Mouse (Mus musculus) liver, postnatal 0 days (tissue): ENCODE measurements around the gene Defb30. TPM values are rescaled to one million over a fixed set of nuclear protein-coding genes. Genes with fewer than 3 reads are reported as not detected.
A peak's percentile ranks its signal among the peaks of the same experiment; 100 is the strongest.

ENCODE experiments used
- ATAC-seq: fragments of 200-750 bp; cut with Nextera tagmentation; 2 replicates; pipeline ENCODE4 v1.8.0; 2017; ENCODE audit warnings: mild to moderate bottlenecking, moderate library complexity
- DNase-seq: peaks from one replicate; pipeline ENCODE4 v3.0.0-alpha.2; 2016
- H3K27ac ChIP-seq: fragments of 300-500 bp; sonication (generic); 2 replicates; pipeline ENCODE4 v1.5.1; 2014; ENCODE audit warnings: antibody characterized with exemption, moderate library complexity, mild to moderate bottlenecking, low read depth
- H3K27me3 ChIP-seq: fragments of 300-500 bp; sonication (generic); 2 replicates; pipeline ENCODE4 v1.6.1; 2014; ENCODE audit warnings: low read length, control low read depth, mixed read lengths; ENCODE audit not compliant: insufficient read depth
- H3K36me3 ChIP-seq: fragments of 300-500 bp; sonication (generic); replicated peaks from 2 replicates; pipeline ENCODE4 v1.6.1; 2014; ENCODE audit warnings: mild to moderate bottlenecking, control low read depth, low read length, moderate library complexity, mixed read lengths; ENCODE audit not compliant: insufficient read depth
- H3K4me1 ChIP-seq: fragments of 300-500 bp; sonication (generic); 2 replicates; pipeline ENCODE4 v1.6.1; 2014; ENCODE audit warnings: antibody characterized with exemption, mild to moderate bottlenecking, control low read depth; ENCODE audit not compliant: insufficient read depth
- H3K4me2 ChIP-seq: fragments of 300-500 bp; sonication (generic); 2 replicates; pipeline ENCODE4 v1.6.1; 2014; ENCODE audit warnings: low read depth, mild to moderate bottlenecking, low read length, moderate library complexity, mixed read lengths
- H3K4me3 ChIP-seq: fragments of 300-500 bp; sonication (generic); 2 replicates; pipeline ENCODE4 v1.5.1; 2014; ENCODE audit warnings: low read depth, low read length
- H3K9ac ChIP-seq: fragments of 300-500 bp; sonication (generic); replicated peaks from 2 replicates; pipeline ENCODE4 v1.6.1; 2014; ENCODE audit warnings: mild to moderate bottlenecking, moderate library complexity
- H3K9me3 ChIP-seq: fragments of 300-500 bp; sonication (generic); 2 replicates; pipeline ENCODE4 v1.6.1; 2016; ENCODE audit warnings: mild to moderate bottlenecking, control low read depth, low read length, mixed read lengths
- CTCF ChIP-seq: sonication (generic); IDR thresholded peaks from 2 replicates; pipeline ENCODE4 v1.5.1; 2016; ENCODE audit warnings: antibody characterized with exemption, low read depth
- EP300 ChIP-seq: IDR thresholded peaks from 2 replicates; pipeline ENCODE4 v1.6.1; 2016; ENCODE audit warnings: antibody characterized with exemption, low read depth, mild to moderate bottlenecking
- WGBS: fragments of 180-500 bp; shearing (Covaris S2); extraction: QIAGEN DNeasy Blood & Tissue Kit; methylation state at CpG from one replicate; pipeline ENCODE4 v1.1.7; 2014; ENCODE audit not compliant: insufficient replicate concordance; 5-methylcytosine and 5-hydroxymethylcytosine counted together
- polyA plus RNA-seq: library from polyadenylated mRNA; unstranded; fragments of >200 nt; fragmentation: Nextera tagmentation; extraction: Ambion mirVana; gene quantifications from 2 replicates; pipeline ENCODE4 v1.2.1, GENCODE M21; 2015

Gene Defb30
- polyA plus RNA-seq, 1 experiment from 2014 or later: not detected

DNA sequence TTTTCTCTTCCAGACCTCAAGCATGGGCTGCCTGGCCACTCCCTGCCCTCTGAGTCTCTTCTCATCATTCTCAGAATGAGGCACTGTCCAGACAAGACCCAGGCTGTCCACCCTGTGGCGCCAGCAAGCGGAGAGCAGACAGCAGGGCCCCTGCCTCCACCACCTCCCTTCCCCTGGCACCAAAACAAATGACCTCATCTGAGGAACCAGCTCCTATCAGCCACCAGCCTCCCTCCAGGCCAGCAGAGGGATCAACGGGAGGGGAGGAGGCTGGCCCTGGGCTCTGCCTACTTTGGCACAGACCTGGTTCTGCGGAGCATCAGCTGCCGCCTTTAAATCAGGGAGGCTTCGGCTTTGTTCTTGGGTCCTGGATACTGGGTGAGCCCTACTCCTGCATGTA, 5.0 kb upstream of the Defb30 start:
- TF ChIP-seq CTCF (peak; percentile 34), EP300 (no peak)
- 38% methylated on average over 6 of the region's 6 CpGs for WGBS
- no peaks in the 10 kb centered on the region for H3K36me3 ChIP-seq
- ATAC-seq: peak; percentile 82
- H3K9ac ChIP-seq: no peak overlapping the region
- no peak overlapping the region for H3K27ac ChIP-seq
- H3K4me1 ChIP-seq: no peaks in the 10 kb centered on the region
- H3K9me3 ChIP-seq: no peaks in the 10 kb centered on the region
- H3K27me3 ChIP-seq: 0 out of 2 replicates have a peak, but pooled peaks cover 3% of the 10 kb centered on the region
- no peak overlapping the region for H3K4me2 ChIP-seq
- DNase-seq: peak; percentile 41
- H3K4me3 ChIP-seq: no peak overlapping the region

GRCm38 (mm10) chr14:63050769-63051168, 1.0 kb upstream of the Defb30 start:
- TF ChIP-seq CTCF: peak; percentile 84
- no peak for TF ChIP-seq EP300
- DNase-seq (peak; percentile 83), ATAC-seq (no peak)
- 18% methylated on average over 5 of the region's 5 CpGs for WGBS
- Histone ChIP-seq H3K36me3 (no peaks in the 10 kb centered on the region), H3K27me3 (no peaks in the 10 kb centered on the region), H3K4me3 (no peak overlapping the region), H3K27ac (no peak overlapping the region), H3K4me2 (no peak overlapping the region), H3K4me1 (no peaks in the 10 kb centered on the region), H3K9me3 (no peaks in the 10 kb centered on the region), H3K9ac (no peak overlapping the region)

DNA sequence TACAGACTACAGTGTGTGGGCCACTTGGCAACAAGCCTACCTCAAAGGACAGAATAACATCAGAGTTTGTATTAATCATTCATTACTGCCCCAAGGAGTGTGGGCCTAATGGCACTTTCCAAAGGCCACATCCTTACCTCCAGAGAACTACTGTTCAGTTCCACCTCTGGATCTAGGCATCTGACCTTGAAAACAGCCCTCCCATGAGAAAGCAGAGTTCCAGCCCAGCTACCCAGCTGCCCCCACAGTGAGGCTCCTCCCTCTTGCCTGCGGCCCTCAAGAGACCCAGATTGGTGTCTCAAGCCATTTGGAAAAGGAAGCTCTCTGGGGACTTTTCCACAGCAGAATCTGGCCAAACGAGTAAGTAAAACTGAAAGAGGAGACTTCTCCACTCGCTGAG, 3.1 kb downstream of the Defb30 start, which contains the start of gene Defb42:
Defb42 (plus strand) TSS at position 301 of the 400 bp plus-strand sequence.
- H3K36me3 ChIP-seq: no peaks in the 10 kb centered on the region
- H3K9ac ChIP-seq: no peak within 1 kb of the TSS
- no peaks in the 10 kb centered on the region for H3K4me1 ChIP-seq
- TF ChIP-seq EP300 (no peak), CTCF (no peak)
- no peak within 1 kb of the TSS for H3K4me3 ChIP-seq
- DNase-seq: no peak
- no peaks in the 10 kb centered on the region for H3K9me3 ChIP-seq
- H3K27ac ChIP-seq: no peak within 1 kb of the TSS
- ATAC-seq: no peak
- no peaks in the 10 kb centered on the region for H3K27me3 ChIP-seq
- H3K4me2 ChIP-seq: no peak within 1 kb of the TSS
- WGBS: 65% methylated on average over 3 of the region's 3 CpGs

- no peak for TF ChIP-seq CTCF
- Histone ChIP-seq H3K27ac (no peak overlapping the region), H3K27me3 (no peaks in the 10 kb centered on the region), H3K9ac (no peak overlapping the region), H3K4me2 (no peak overlapping the region), H3K4me1 (no peaks in the 10 kb centered on the region), H3K9me3 (no peaks in the 10 kb centered on the region), H3K4me3 (no peak overlapping the region), H3K36me3 (no peaks in the 10 kb centered on the region)
- no peak for DNase-seq
- WGBS: 37% methylated on average over 6 of the region's 6 CpGs
- ATAC-seq: no peak
Measured at GRCm38 (mm10) chr14:63020524-63021156, 29.1 kb downstream of the Defb30 start.

GRCm38 (mm10) chr14:63014667-63015066, 35.1 kb downstream of the Defb30 start:
- Histone ChIP-seq H3K9ac (no peak overlapping the region), H3K4me2 (no peak overlapping the region), H3K9me3 (no peaks in the 10 kb centered on the region), H3K27ac (no peak overlapping the region), H3K4me3 (no peak overlapping the region), H3K36me3 (no peaks in the 10 kb centered on the region), H3K27me3 (no peaks in the 10 kb centered on the region), H3K4me1 (no peaks in the 10 kb centered on the region)
- no peak for DNase-seq
- WGBS: 78% methylated on average over 4 of the region's 4 CpGs
- no peak for ATAC-seq
- TF ChIP-seq CTCF: no peak

DNA sequence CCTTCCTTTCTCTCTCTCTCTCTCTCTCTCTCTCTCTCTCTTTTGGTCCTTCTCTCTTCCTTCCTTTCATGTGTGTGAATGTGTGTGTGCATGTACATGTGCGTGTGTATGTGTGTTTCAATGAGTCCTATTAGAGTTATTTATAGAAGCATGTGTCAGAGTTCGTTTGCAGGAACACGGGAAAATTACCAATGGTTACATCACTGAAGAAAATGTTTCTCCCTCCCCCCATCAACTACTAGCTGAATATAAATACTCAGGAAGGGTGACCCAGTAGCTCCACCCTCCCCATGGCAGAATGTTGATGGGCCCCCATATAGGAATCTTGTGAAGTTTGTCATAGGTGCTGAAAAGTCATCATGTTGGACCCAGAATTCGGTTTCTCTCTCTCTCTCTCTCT, 36.7 kb downstream of the Defb30 start:
- Histone ChIP-seq H3K36me3 (no peaks in the 10 kb centered on the region), H3K4me1 (no peaks in the 10 kb centered on the region), H3K9me3 (no peaks in the 10 kb centered on the region), H3K9ac (no peak overlapping the region), H3K27ac (no peak overlapping the region), H3K4me2 (no peak overlapping the region), H3K27me3 (no peaks in the 10 kb centered on the region), H3K4me3 (no peak overlapping the region)
- DNase-seq (no peak), ATAC-seq (no peak)
- TF ChIP-seq CTCF (no peak), EP300 (no peak)
- 61% methylated on average over 4 of the region's 4 CpGs for WGBS
